Mouse (Mus musculus) liver, embryonic 14.5 days (tissue): ENCODE measurements around the gene Polg2. TPM values are rescaled to one million over a fixed set of nuclear protein-coding genes. Genes with fewer than 3 reads are reported as not detected.

Experiments used
- ATAC-seq: fragments of 200-750 bp; cut with Nextera tagmentation; 2 replicates; pipeline ENCODE4 v1.8.0; 2017; ENCODE audit warnings: moderate number of reproducible peaks, mild to moderate bottlenecking, moderate library complexity; ENCODE audit not compliant: insufficient read depth
- DNase-seq, 3 experiments: peaks; one replicate each; pipeline ENCODE4 v3.0.0-alpha.2; 2012 to 2013; ENCODE audit warnings: low read depth in 3 of 3, low spot score in 3 of 3
- H3K27ac ChIP-seq: fragments of 300-500 bp; sonication (generic); 2 replicates; pipeline ENCODE4 v1.5.1; 2014; ENCODE audit warnings: moderate library complexity, mild to moderate bottlenecking, control low read depth, inconsistent platforms
- H3K27me3 ChIP-seq: fragments of 300-500 bp; sonication (generic); 2 replicates; pipeline ENCODE4 v1.6.1; 2014; ENCODE audit warnings: mild to moderate bottlenecking, low read length, moderate library complexity; ENCODE audit not compliant: control insufficient read depth, insufficient read depth
- H3K36me3 ChIP-seq: fragments of 300-500 bp; sonication (generic); replicated peaks from 2 replicates; pipeline ENCODE4 v1.6.1; 2014; ENCODE audit warnings: low read depth; ENCODE audit not compliant: control insufficient read depth, insufficient read depth
- H3K4me1 ChIP-seq, 2 experiments: fragments of 200-500 bp in 1 of 2; fragments of 300-500 bp in 1 of 2; sonication (generic) in 1 of 2; replicated peaks; 2 replicates each; pipeline ENCODE4 v1.6.1; 2012 to 2014; ENCODE audit warnings: antibody characterized with exemption in 1 of 2, inconsistent platforms in 1 of 2, low read length in 1 of 2; ENCODE audit not compliant: control insufficient read depth in 2 of 2, insufficient read depth in 2 of 2
- H3K4me2 ChIP-seq: fragments of 300-500 bp; sonication (generic); 2 replicates; pipeline ENCODE4 v1.6.1; 2014; ENCODE audit warnings: low read depth, mild to moderate bottlenecking, control low read depth, moderate library complexity
- H3K4me3 ChIP-seq, 2 experiments: fragments of 200-500 bp in 1 of 2; fragments of 300-500 bp in 1 of 2; sonication (generic) in 1 of 2; 2 replicates each; pipeline ENCODE4 v1.5.1; 2012 to 2014; ENCODE audit warnings: low read depth in 2 of 2, low read length in 2 of 2, mild to moderate bottlenecking in 2 of 2, control low read depth in 1 of 2, inconsistent platforms in 1 of 2, moderate library complexity in 1 of 2; ENCODE audit not compliant: insufficient read depth in 1 of 2
- H3K9ac ChIP-seq: fragments of 300-500 bp; sonication (generic); replicated peaks from 2 replicates; pipeline ENCODE4 v1.6.1; 2014; ENCODE audit warnings: mild to moderate bottlenecking, control low read depth, moderate library complexity
- H3K9me3 ChIP-seq: fragments of 300-500 bp; sonication (generic); 2 replicates; pipeline ENCODE4 v1.6.1; 2016; ENCODE audit warnings: low read length, mixed read lengths; ENCODE audit not compliant: control insufficient read depth
- CTCF ChIP-seq: IDR thresholded peaks from 2 replicates; pipeline ENCODE4 v1.5.1; 2016; ENCODE audit warnings: antibody characterized with exemption, low read depth, control low read depth
- EP300 ChIP-seq: IDR thresholded peaks from 2 replicates; pipeline ENCODE4 v1.6.1; 2016; ENCODE audit warnings: antibody characterized with exemption, low read depth
- WGBS: fragments of 180-500 bp; shearing (Covaris S2); extraction: QIAGEN DNeasy Blood & Tissue Kit; methylation state at CpG from one replicate; pipeline ENCODE4 v1.1.7; 2014; ENCODE audit not compliant: insufficient replicate concordance; 5-methylcytosine and 5-hydroxymethylcytosine counted together
- polyA plus RNA-seq, 2 experiments: library from polyadenylated mRNA; depleted of rRNA in 1 of 2; stranded (reverse) in 1 of 2; unstranded in 1 of 2; fragments of >200 nt; fragmentation: Nextera tagmentation in 1 of 2; extraction: Ambion mirVana in 1 of 2; gene quantifications; 2 replicates each; pipeline versions ENCODE4 v1.2.1 to v1.2.3; 2012 to 2014

Polg2 gene
- polyA plus RNA-seq, 2 experiments: 3.8 to 4.4 TPM

- no peak overlapping the region for H3K4me3 ChIP-seq
Observed at GRCm38 (mm10) chr11:106817808-106818207, 38.5 kb upstream of the Polg2 start.

GRCm38 (mm10) chr11:106817156-106817555, 37.8 kb upstream of the Polg2 start:
- ATAC-seq (no peak), DNase-seq (no peak)
- 79% methylated on average over 3 of the region's 3 CpGs for WGBS
- Histone ChIP-seq H3K36me3 (peaks cover 42% of the 10 kb centered on the region), H3K4me1 (peaks cover 0 to 2% of the 10 kb centered on the region in 2 experiments; a peak in 1 of 4 replicates), H3K9ac (no peak overlapping the region), H3K4me3 (no peak overlapping the region), H3K27ac (no peak overlapping the region), H3K9me3 (no peaks in the 10 kb centered on the region), H3K27me3 (no peaks in the 10 kb centered on the region), H3K4me2 (no peak overlapping the region)
- no peak for TF ChIP-seq EP300
- no peak for TF ChIP-seq CTCF

More at GRCm38 (mm10) chr11:106817808-106818207, 38.5 kb upstream of the Polg2 start:
- H3K4me2 ChIP-seq: no peak overlapping the region
- no peak for DNase-seq
- no peaks in the 10 kb centered on the region for H3K9me3 ChIP-seq
- ATAC-seq: no peak
- 89% methylated on average over 6 of the region's 6 CpGs for WGBS
- peaks cover 0 to under 1% of the 10 kb centered on the region in 2 experiments; a peak in 1 of 4 replicates for H3K4me1 ChIP-seq
- peaks cover 40% of the 10 kb centered on the region for H3K36me3 ChIP-seq
- no peak overlapping the region for H3K9ac ChIP-seq
- H3K27me3 ChIP-seq: no peaks in the 10 kb centered on the region
- H3K27ac ChIP-seq: no peak overlapping the region
- TF ChIP-seq CTCF: no peak
- TF ChIP-seq EP300: no peak

GRCm38 (mm10) chr11:106816316-106816715, 37.0 kb upstream of the Polg2 start:
- H3K4me2 ChIP-seq: no peak overlapping the region
- peaks cover 0 to 2% of the 10 kb centered on the region in 2 experiments; a peak in 1 of 4 replicates for H3K4me1 ChIP-seq
- H3K27ac ChIP-seq: no peak overlapping the region
- H3K4me3 ChIP-seq: no peak overlapping the region
- peaks cover 46% of the 10 kb centered on the region for H3K36me3 ChIP-seq
- TF ChIP-seq CTCF: no peak
- TF ChIP-seq EP300: no peak
- 76% methylated on average over 7 of the region's 7 CpGs for WGBS
- DNase-seq: no peak
- no peak for ATAC-seq
- no peak overlapping the region for H3K9ac ChIP-seq
- no peaks in the 10 kb centered on the region for H3K27me3 ChIP-seq
- H3K9me3 ChIP-seq: no peaks in the 10 kb centered on the region

DNA sequence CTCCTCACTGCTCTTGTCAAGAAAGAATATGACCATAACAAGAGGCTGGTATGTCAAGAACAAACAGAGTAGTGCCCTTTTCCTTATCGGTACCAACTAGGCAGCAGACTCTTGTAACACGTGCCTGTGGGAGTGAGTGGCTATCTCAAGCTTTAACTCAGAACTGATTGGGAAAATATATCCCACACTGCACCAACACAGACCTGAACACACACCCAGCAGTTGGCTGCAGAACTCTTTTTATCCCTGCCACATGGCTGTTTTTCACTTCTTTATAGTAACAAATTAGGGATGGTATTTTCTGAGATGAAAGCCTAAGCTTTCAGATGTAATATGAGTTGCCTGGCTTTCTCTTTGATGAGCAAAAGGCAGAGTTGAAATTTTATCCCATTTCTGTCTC, 36.4 kb upstream of the Polg2 start:
- Histone ChIP-seq H3K4me1 (peaks cover 0 to 2% of the 10 kb centered on the region in 2 experiments; a peak in 1 of 4 replicates), H3K36me3 (peaks cover 46% of the 10 kb centered on the region), H3K27ac (no peak overlapping the region), H3K9ac (no peak overlapping the region), H3K9me3 (no peaks in the 10 kb centered on the region), H3K4me3 (no peak overlapping the region), H3K27me3 (no peaks in the 10 kb centered on the region), H3K4me2 (no peak overlapping the region)
- TF ChIP-seq CTCF: no peak
- no peak for TF ChIP-seq EP300
- 73% methylated on average over 2 of the region's 2 CpGs for WGBS
- no peak for ATAC-seq
- no peak for DNase-seq

GRCm38 (mm10) chr11:106815331-106815730, 36.0 kb upstream of the Polg2 start:
- DNase-seq (no peak), ATAC-seq (no peak)
- no peak overlapping the region for H3K9ac ChIP-seq
- H3K9me3 ChIP-seq: no peaks in the 10 kb centered on the region
- no peaks in the 10 kb centered on the region for H3K27me3 ChIP-seq
- H3K4me3 ChIP-seq: no peak overlapping the region
- no peak overlapping the region for H3K4me2 ChIP-seq
- no peak overlapping the region for H3K27ac ChIP-seq
- TF ChIP-seq CTCF: no peak
- no peak for TF ChIP-seq EP300
- 94% methylated on average over 2 of the region's 2 CpGs for WGBS
- H3K36me3 ChIP-seq: peaks cover 46% of the 10 kb centered on the region
- peaks cover 0 to 2% of the 10 kb centered on the region in 2 experiments; a peak in 1 of 4 replicates for H3K4me1 ChIP-seq
